Mouse (Mus musculus): ENCODE measurements around the gene Glrb. TPM values are rescaled to one million over a fixed set of nuclear protein-coding genes. Genes with fewer than 3 reads are reported as not detected.

The Glrb gene
- 0.70 TPM for polyA plus RNA-seq (2015; fragmentation: Illumina TruSeq; extraction: RNeasy Lipid Tissue Mini Kit (QIAGEN cat#74804); ENCODE audit: insufficient read depth, low read depth, low replicate concordance)

DNA sequence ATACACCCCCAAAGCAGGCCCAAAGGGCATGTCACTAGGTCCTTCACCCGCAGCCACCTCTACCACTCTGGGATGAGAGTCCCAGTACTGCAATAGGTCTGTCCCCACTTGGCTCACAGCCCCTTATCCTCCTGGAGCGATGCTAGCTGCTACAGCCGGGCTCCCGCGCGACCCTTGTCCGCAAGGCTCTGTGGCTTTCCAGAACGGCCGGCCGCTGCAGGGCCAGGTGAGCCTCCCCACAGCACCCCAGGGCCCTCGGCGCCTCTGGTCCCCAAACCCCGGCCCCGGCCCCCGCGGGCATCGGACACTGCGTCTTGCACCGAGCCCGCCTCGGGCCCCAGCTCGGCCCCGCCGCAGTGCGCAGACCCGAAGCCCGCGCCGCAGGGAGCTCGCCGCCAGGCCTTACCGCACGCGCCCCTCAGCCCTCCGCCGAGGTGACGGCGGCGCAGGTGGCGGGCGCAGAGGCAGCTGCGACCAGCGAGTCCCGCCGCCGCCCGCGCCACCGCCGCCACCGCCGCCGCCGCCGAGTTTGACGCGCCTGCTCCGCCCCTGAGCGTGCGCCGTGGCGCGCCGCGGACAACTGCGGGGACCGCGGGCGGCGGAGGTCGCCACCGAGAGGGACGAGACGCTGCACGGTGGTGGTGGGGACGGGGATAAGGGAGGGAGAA, at the start of gene Glrb:
Gene Glrb, minus strand, starts transcription at position 550 of the 668 bp plus-strand sequence.

DNA sequence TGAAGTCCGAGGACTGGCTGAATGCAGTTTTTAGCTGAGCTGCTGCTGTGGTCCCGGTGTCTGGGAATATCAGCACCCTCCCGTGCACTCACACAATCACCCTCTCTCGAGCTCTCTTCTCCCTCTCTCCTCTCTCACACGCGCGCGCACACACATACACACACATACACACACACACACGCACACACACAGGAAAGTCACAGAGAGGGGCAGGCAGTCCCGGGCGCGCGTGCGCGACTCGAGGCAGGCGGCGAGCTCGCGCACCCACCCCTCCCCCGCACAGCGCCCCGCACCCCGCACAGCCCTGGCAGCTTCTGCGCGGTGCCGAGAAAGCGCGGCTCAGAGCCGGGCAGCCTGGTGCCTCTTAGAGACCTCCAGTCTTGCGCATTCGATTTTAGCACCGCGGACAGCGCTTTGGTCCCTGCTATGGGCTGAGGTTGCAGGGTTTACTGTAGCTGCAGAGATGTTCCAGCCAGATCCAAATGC, 110.8 kb downstream of the Glrb start, which contains the start of gene Gria2:
Gene Gria2, minus strand, starts transcription at position 240 of the 486 bp plus-strand sequence.

Other genes with a start within 250 kb of the Glrb start
- gene Gria2, start 110.8 kb downstream of the Glrb start, polyA plus RNA-seq (2015; fragmentation: Illumina TruSeq; extraction: RNeasy Lipid Tissue Mini Kit (QIAGEN cat#74804); ENCODE audit: insufficient read depth, low read depth, low replicate concordance): 0.87 TPM
- 1.8 TPM for gene Pdgfc, start 122.8 kb upstream of the Glrb start, polyA plus RNA-seq (2015; fragmentation: Illumina TruSeq; extraction: RNeasy Lipid Tissue Mini Kit (QIAGEN cat#74804); ENCODE audit: insufficient read depth, low read depth, low replicate concordance)